Mouse (Mus musculus) heart, embryonic 13.5 days (tissue): ENCODE data around the gene Pam. TPM values are rescaled to one million over a fixed set of nuclear protein-coding genes. Genes with fewer than 3 reads are reported as not detected.

ENCODE experiments used
- ATAC-seq: fragments of 200-750 bp; cut with Nextera tagmentation; 2 replicates; pipeline ENCODE4 v1.8.0; 2017; ENCODE audit warnings: moderate TSS enrichment; ENCODE audit not compliant: insufficient number of reproducible peaks, low FRiP score, low TSS enrichment; ENCODE audit errors: extremely low read depth
- H3K27ac ChIP-seq: fragments of 300-500 bp; sonication (generic); replicated peaks from 2 replicates; pipeline ENCODE4 v1.5.1; 2015; ENCODE audit warnings: moderate library complexity, mild to moderate bottlenecking, inconsistent platforms
- H3K27me3 ChIP-seq: fragments of 300-500 bp; sonication (generic); replicated peaks from 2 replicates; pipeline ENCODE4 v1.6.1; 2015; ENCODE audit warnings: mild to moderate bottlenecking, inconsistent platforms
- H3K36me3 ChIP-seq: fragments of 300-500 bp; sonication (generic); 2 replicates; pipeline ENCODE4 v1.6.1; 2015; ENCODE audit warnings: mild to moderate bottlenecking, inconsistent platforms
- H3K4me1 ChIP-seq: fragments of 300-500 bp; sonication (generic); 2 replicates; pipeline ENCODE4 v1.6.1; 2015; ENCODE audit warnings: inconsistent platforms
- H3K4me2 ChIP-seq: fragments of 300-500 bp; sonication (generic); 2 replicates; pipeline ENCODE4 v1.6.1; 2015; ENCODE audit warnings: inconsistent platforms, mild to moderate bottlenecking, moderate library complexity
- H3K4me3 ChIP-seq: fragments of 300-500 bp; sonication (generic); 2 replicates; pipeline ENCODE4 v1.5.1; 2015; ENCODE audit warnings: moderate library complexity, mild to moderate bottlenecking, inconsistent platforms
- H3K9ac ChIP-seq: fragments of 300-500 bp; sonication (generic); 2 replicates; pipeline ENCODE4 v1.6.1; 2015; ENCODE audit warnings: inconsistent platforms, mild to moderate bottlenecking, moderate library complexity
- H3K9me3 ChIP-seq: fragments of 300-500 bp; sonication (generic); 2 replicates; pipeline ENCODE4 v1.6.1; 2016; ENCODE audit warnings: inconsistent platforms
- WGBS: fragments of 180-500 bp; shearing (Covaris S2); methylation state at CpG from one replicate; pipeline ENCODE4 v1.1.7; 2015; ENCODE audit warnings: mixed read lengths; 5-methylcytosine and 5-hydroxymethylcytosine counted together
- polyA plus RNA-seq: library from polyadenylated mRNA; unstranded; fragments of >200 nt; fragmentation: Nextera tagmentation; extraction: Ambion mirVana; gene quantifications from 2 replicates; pipeline ENCODE4 v1.2.1, GENCODE M21; 2015

The Pam gene
- polyA plus RNA-seq, 1 experiment from 2014 or later: 340 TPM

DNA sequence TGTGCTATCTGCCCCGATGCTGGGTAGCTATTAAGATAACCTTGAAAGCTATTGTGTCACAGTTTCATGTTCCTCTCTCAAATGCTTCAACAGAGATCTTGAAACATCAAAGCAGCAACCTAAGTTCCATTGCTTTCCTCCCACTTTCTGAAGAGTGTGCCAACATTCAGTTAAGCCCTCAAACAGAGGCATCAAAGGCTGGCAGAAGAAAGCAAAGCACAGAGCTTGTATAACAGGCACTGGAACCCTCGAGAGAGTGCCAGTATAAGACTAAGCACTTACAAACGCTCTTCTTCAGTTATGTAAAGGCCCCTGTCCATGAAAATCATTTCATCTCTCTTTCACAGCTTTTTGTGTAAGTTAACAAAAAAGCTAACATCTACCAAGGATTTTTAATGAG is 241.2 kb downstream of the Pam start:
- Histone ChIP-seq H3K4me2 (no peak overlapping the region), H3K9me3 (no peaks in the 10 kb centered on the region), H3K27ac (no peak overlapping the region), H3K9ac (no peak overlapping the region), H3K27me3 (no peaks in the 10 kb centered on the region), H3K36me3 (peaks cover 47% of the 10 kb centered on the region), H3K4me3 (no peak overlapping the region), H3K4me1 (no peaks in the 10 kb centered on the region)
- ATAC-seq: no peak
- 61% methylated on average over 3 of the region's 3 CpGs for WGBS

DNA sequence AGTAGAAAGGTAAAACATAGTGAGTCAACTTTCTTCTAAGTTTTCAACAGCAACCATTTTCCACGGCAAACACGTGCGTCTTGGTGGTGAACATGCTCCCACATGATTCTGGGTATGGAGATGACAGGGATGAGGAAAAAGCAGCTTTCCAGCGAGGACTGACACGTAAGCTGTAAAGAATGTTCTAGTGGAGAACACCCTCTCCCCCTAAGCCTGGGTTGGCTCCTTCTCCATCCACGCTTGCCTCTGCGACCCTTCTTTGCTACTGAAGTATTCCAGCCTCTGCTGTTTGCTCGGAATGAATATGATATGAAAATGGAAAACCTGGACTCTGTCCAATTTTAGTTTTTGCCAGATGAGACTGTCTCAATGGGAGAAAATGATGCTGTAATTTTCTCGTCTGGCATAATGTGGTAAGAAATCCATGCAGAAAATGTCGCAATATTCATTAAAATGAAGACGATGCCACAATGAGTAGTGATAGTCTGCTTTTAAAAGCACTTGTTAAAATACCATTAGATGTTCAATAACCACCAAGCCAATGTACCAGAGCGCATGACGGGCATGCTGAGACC is 243.8 kb downstream of the Pam start:
- Histone ChIP-seq H3K9ac (no peak overlapping the region), H3K4me3 (no peak overlapping the region), H3K27me3 (no peaks in the 10 kb centered on the region), H3K9me3 (no peaks in the 10 kb centered on the region), H3K4me2 (no peak overlapping the region), H3K27ac (no peak overlapping the region), H3K36me3 (peaks cover 51% of the 10 kb centered on the region), H3K4me1 (no peaks in the 10 kb centered on the region)
- no peak for ATAC-seq
- 76% methylated on average over 13 of the region's 13 CpGs for WGBS

DNA sequence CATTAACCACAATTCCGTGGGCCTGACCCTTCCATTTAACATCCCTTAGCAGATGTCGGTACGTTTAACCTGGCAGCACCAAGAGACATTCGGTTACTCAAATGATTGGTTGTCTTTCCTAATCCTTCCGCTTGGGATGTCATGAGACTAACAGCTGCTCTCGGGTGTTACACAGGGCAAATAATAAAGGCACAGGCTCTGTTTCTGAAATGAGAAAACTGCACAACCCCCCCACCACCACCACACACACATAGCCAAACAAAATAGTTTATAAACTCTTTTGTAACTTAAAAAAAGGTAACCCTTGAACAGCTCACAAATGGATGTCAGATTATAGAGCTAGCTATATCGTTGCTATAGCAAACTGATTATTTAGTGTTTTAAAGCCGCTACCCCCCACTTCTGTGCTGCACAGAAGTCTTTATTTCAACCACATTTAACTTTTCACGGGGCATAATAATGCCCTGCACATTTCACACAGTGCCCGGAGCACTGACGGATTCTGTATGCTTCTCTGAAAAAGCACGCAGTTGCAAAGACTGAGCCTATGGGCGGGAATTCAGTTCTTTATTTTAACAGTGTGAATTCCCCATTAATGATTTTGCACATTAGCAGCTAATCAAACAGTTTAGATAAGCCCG is 246.7 kb downstream of the Pam start:
- no peaks in the 10 kb centered on the region for H3K27me3 ChIP-seq
- H3K9ac ChIP-seq: no peak overlapping the region
- H3K36me3 ChIP-seq: peaks cover 54% of the 10 kb centered on the region
- no peak for ATAC-seq
- H3K4me1 ChIP-seq: no peaks in the 10 kb centered on the region
- H3K4me2 ChIP-seq: no peak overlapping the region
- 79% methylated on average over 14 of the region's 14 CpGs for WGBS
- no peak overlapping the region for H3K27ac ChIP-seq
- no peaks in the 10 kb centered on the region for H3K9me3 ChIP-seq
- no peak overlapping the region for H3K4me3 ChIP-seq

DNA sequence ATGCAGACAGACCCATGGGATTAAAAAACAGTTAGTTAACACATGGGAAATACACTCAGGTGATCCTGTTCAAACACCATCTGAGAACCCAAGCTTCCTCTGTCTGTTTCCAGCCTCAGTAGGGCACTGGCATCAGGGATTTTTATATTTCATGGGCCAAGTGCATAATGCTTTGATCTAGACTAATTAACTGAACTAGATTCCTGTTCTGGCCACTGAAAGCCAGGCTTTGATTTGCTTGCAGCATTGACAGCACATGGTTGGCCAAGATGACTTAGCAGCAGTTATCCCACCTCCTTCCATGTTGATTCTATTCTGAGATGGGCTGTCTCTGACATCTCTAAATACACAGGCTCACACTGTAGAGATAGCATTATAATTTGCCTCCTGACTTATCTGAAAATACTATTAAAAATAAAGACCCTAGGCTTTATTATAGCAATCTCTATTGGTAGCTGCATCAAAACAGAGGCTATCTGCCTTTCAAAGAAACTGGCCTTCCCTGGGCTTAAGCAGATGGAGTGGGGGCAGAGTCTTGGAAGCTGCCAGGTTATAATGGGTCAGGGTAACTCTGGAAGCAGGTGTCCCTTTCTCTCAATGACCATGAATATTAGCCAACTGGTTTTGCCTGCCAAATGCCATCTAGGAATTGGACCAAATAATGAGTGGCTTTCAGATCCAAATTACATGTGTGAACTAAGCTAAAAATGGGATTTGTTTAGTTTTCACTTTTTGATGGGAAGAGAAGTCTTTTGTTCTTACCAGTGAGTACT is 252.0 kb downstream of the Pam start:
- no peak overlapping the region for H3K4me2 ChIP-seq
- no peak overlapping the region for H3K4me3 ChIP-seq
- H3K9ac ChIP-seq: no peak overlapping the region
- no peaks in the 10 kb centered on the region for H3K9me3 ChIP-seq
- ATAC-seq: no peak
- H3K27me3 ChIP-seq: no peaks in the 10 kb centered on the region
- H3K27ac ChIP-seq: no peak overlapping the region
- H3K36me3 ChIP-seq: peaks cover 58% of the 10 kb centered on the region
- no peaks in the 10 kb centered on the region for H3K4me1 ChIP-seq

GRCm38 (mm10) chr1:97834354-97834822 is 261.1 kb downstream of the Pam start:
- peaks cover 21% of the 10 kb centered on the region for H3K4me1 ChIP-seq
- H3K9me3 ChIP-seq: no peaks in the 10 kb centered on the region
- H3K27me3 ChIP-seq: no peaks in the 10 kb centered on the region
- H3K36me3 ChIP-seq: peaks cover 70% of the 10 kb centered on the region
- H3K27ac ChIP-seq: peak overlapping the region; percentile 78
- 80% methylated on average over 5 of the region's 5 CpGs for WGBS
- no peak for ATAC-seq
- no peak overlapping the region for H3K4me2 ChIP-seq
- no peak overlapping the region for H3K9ac ChIP-seq
- no peak overlapping the region for H3K4me3 ChIP-seq

- H3K4me3 ChIP-seq: no peak overlapping the region
- H3K36me3 ChIP-seq: peaks cover 74% of the 10 kb centered on the region
- H3K27me3 ChIP-seq: no peaks in the 10 kb centered on the region
- peaks cover 21% of the 10 kb centered on the region for H3K4me1 ChIP-seq
- peak; percentile 54; the same call in 1 of the 2 replicates for ATAC-seq
- 52% methylated on average over 5 of the region's 5 CpGs for WGBS
- no peak overlapping the region for H3K9ac ChIP-seq
- H3K9me3 ChIP-seq: no peaks in the 10 kb centered on the region
- H3K4me2 ChIP-seq: no peak overlapping the region
- H3K27ac ChIP-seq: peak overlapping the region; percentile 78
Observed at GRCm38 (mm10) chr1:97833466-97834353, 261.7 kb downstream of the Pam start.

GRCm38 (mm10) chr1:97828087-97828486 is 267.4 kb downstream of the Pam start:
- Histone ChIP-seq H3K27ac (no peak overlapping the region), H3K36me3 (peaks cover 80% of the 10 kb centered on the region), H3K4me1 (peaks cover 2% of the 10 kb centered on the region), H3K4me2 (no peak overlapping the region), H3K4me3 (no peak overlapping the region), H3K27me3 (no peaks in the 10 kb centered on the region), H3K9ac (no peak overlapping the region), H3K9me3 (no peaks in the 10 kb centered on the region)
- ATAC-seq: no peak
- WGBS: 81% methylated on average over 5 of the region's 5 CpGs

GRCm38 (mm10) chr1:97827566-97827965 is 267.9 kb downstream of the Pam start:
- Histone ChIP-seq H3K27ac (no peak overlapping the region), H3K4me2 (no peak overlapping the region), H3K9ac (no peak overlapping the region), H3K4me3 (no peak overlapping the region), H3K9me3 (no peaks in the 10 kb centered on the region), H3K27me3 (no peaks in the 10 kb centered on the region), H3K4me1 (no peaks in the 10 kb centered on the region), H3K36me3 (peaks cover 78% of the 10 kb centered on the region)
- no peak for ATAC-seq
- 82% methylated on average over 2 of the region's 2 CpGs for WGBS

DNA sequence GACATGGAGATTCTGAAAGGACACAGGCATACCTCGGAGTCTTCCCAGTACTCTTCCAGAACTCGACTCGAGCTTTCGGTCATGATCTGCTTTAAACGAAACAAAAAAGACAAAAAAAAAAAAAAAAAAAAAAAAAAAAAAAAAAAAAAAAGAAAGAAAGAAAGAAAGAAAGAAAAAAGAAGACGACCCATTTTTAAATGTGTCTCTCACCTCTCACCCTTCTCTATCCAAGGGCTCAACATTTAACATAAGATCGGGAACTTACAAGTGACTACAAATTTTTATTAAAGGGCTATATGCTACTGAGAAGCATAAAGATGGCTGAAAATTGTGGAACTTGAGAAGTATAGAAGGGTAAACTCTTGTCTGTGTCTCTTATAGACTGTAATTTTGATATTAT is 272.5 kb downstream of the Pam start:
- Histone ChIP-seq H3K27me3 (no peaks in the 10 kb centered on the region), H3K36me3 (peaks cover 75% of the 10 kb centered on the region), H3K9ac (no peak overlapping the region), H3K4me2 (no peak overlapping the region), H3K27ac (no peak overlapping the region), H3K4me1 (0 out of 2 replicates have a peak, but pooled peaks cover 3% of the 10 kb centered on the region), H3K4me3 (no peak overlapping the region), H3K9me3 (no peaks in the 10 kb centered on the region)
- ATAC-seq: no peak
- WGBS: 79% methylated on average over 7 of the region's 7 CpGs

DNA sequence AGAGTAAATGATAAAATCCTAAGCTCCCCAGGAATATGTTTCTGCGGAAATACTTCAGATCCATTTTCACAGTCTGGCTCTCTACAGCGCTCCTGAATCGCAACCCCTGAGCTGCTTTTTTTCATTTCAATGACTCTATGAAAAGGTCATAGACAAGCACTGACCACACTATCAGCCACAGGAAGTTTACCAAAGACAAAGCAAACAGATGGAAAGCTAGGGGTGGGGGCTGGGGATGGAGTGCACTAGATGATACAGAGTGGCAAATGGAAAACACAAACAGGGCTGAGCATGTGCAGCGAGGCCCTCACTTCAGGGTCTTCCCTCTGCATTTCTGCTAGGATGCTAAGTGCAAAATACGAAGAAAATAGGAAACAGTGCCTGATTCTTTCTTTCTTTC is 273.2 kb downstream of the Pam start:
- Histone ChIP-seq H3K4me3 (no peak overlapping the region), H3K27ac (no peak overlapping the region), H3K9ac (no peak overlapping the region), H3K4me1 (0 out of 2 replicates have a peak, but pooled peaks cover 3% of the 10 kb centered on the region), H3K4me2 (peak overlapping the region; percentile 22; the same call in 1 of the 2 replicates), H3K9me3 (0 out of 2 replicates have a peak, but pooled peaks cover 6% of the 10 kb centered on the region), H3K27me3 (no peaks in the 10 kb centered on the region), H3K36me3 (peaks cover 76% of the 10 kb centered on the region)
- no peak for ATAC-seq
- 59% methylated on average over 5 of the region's 5 CpGs for WGBS

GRCm38 (mm10) chr1:97821282-97821681 is 274.2 kb downstream of the Pam start:
- Histone ChIP-seq H3K4me1 (0 out of 2 replicates have a peak, but pooled peaks cover 3% of the 10 kb centered on the region), H3K9me3 (0 out of 2 replicates have a peak, but pooled peaks cover 6% of the 10 kb centered on the region), H3K27ac (peak overlapping the region; percentile 29), H3K9ac (no peak overlapping the region), H3K36me3 (peaks cover 73% of the 10 kb centered on the region), H3K27me3 (no peaks in the 10 kb centered on the region), H3K4me3 (no peak overlapping the region), H3K4me2 (peak overlapping the region; percentile 22)
- no peak for ATAC-seq
- WGBS: 89% methylated on average over 3 of the region's 3 CpGs
